Mouse (Mus musculus): ENCODE data around the gene Slc45a3.

- TF ChIP-seq POLR2A (IDR thresholded peaks at IDR 0.05; ENCODE audit: insufficient read depth, low read depth, low read length) (no peak), CTCF (IDR thresholded peaks at IDR 0.05) (no peak), EP300 (IDR thresholded peaks at IDR 0.05; ENCODE audit: insufficient read depth, low read depth, low read length) (no peak)
These were observed 21.0 kb downstream of the Slc45a3 start for GRCm38 (mm10) chr1:131983806-131984205.
